Mouse (Mus musculus): ENCODE results near the gene Xpnpep2.

The Xpnpep2 gene

GRCm38 (mm10) chrX:48158229-48158919, 49.8 kb downstream of the Xpnpep2 start:
- no peak for DNase-seq (ENCODE audit: low spot score)

DNA sequence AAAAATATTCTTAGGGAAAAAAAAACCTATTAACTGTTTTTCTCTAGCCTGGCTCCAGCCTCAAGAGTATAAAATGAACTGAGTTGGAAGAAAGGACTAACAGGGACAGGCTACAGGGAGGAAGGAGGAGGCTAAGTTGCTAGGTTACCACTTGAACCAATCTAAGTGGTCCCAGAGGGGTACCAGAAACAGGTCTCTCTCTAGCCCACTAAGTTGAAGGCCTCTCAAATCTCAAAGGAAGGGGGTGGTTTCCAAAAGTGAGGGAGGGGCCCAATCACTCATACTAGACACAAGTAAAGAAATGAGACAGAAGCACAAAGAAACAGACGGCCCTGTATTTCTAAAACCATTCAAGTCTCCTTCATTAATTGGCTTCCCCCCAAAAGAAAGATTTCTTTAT, 61.4 kb downstream of the Xpnpep2 start:
- DNase-seq (ENCODE audit: low spot score), result no peak

- DNase-seq (ENCODE audit: low spot score), result no peak
Measured at GRCm38 (mm10) chrX:48170368-48170767, 61.8 kb downstream of the Xpnpep2 start.

DNA sequence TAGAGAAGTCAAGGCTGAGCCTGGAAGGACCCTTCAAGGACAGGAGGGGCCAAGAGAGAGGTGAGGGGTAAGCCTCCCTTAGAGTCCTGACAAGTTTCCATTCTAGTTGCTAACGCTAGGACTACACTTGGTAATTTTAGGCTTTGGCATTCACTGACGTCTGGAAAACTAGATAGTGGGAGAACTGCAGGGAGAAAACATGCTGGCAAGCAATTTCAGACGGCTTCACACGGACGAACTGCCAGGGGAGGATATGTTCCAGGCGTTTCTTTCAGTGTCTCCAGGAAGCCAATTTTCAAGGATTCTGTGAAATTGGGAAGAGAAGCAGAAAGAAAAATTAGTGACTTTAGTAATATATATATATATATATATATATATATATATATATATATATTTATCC, 73.3 kb downstream of the Xpnpep2 start:
- DNase-seq (ENCODE audit: low spot score), result no peak

GRCm38 (mm10) chrX:48184703-48185102, 76.2 kb downstream of the Xpnpep2 start:
- DNase-seq (ENCODE audit: low spot score), result no peak

Data from layer of hippocampus, adult 9-10 months (tissue).